Mouse (Mus musculus): ENCODE measurements around the gene Tcea3.

Tcea3 gene

DNA sequence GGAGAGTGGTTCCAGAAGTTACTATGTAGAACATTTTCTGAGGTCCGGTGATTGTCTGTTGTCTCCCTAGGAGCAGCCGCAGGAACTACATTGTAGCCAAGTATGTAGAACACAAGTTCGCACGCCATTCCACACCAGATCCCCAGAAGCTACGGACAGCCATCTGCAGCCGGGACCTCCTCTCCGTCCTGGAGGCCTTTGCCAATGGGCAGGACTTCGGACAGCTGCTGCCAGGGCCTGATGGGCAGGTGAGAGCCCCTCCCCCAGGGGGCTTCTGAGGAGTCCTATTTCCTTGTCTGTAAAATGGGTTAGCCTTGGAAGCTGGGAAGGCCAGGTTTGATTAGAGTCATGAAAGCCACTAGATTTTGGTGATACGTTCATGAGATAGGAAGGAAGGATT, 8.4 kb upstream of the Tcea3 start:
- no peak for DNase-seq (ENCODE audit: low spot score)

DNA sequence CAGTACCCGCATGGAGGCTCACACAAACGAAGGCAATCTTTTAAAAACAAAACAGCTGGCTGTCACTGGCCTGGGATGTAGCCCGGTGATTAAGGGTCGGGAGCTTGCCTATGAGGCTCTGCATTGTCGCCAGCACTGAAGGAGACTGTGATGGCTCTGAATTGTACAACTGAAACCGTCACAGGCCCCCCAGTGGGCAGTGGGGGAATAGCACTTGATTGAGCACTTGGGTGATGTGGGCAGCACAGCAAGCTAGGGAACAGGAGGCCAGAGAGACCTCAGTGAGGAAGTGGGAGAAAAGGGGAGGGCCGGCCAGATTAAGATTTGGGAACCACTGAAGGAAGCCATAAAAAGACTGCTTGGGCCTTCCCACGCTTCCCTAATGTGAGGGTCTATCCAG, 7.9 kb upstream of the Tcea3 start:
- DNase-seq (ENCODE audit: low spot score) = peak; percentile 87

DNA sequence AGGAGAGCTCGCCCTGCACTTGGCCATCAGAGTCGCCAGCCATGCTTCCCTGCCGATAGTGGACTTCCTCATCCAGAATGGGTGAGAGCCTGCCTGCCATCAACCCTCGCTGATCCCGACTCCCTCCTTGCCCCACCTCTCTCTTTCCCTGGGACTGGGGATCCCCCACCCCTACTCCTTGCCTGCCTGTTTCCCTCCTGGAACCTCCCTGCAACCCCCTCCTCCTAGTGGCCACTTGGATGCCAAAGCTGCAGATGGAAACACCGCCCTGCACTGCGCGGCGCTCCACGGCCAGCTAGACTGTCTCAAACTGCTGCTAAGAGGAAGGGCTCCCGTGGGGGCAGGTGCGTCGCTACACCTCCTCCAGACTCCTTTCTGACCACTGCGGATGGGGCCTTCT, 7.4 kb upstream of the Tcea3 start:
- no peak for DNase-seq (ENCODE audit: low spot score)

DNA sequence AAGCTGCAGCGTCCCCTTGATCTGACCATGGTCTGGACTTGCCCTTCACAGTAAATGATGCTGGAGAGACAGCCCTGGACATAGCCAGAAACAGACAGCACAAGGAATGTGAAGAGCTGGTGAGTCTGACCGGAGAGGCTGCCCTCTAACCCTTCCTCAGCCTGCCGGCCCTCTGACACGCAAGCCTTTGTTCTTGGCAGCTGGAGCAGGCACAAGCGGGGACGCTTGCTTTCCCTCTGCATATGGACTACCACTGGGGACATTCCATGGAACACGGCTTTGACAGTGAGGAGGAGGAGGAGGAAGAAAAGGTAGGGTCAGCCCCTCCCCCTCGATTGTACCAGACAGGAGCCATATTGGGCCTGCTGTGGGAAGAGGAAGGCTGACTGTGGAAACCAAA, 6.6 kb upstream of the Tcea3 start:
- no peak for DNase-seq (ENCODE audit: low spot score)

DNA sequence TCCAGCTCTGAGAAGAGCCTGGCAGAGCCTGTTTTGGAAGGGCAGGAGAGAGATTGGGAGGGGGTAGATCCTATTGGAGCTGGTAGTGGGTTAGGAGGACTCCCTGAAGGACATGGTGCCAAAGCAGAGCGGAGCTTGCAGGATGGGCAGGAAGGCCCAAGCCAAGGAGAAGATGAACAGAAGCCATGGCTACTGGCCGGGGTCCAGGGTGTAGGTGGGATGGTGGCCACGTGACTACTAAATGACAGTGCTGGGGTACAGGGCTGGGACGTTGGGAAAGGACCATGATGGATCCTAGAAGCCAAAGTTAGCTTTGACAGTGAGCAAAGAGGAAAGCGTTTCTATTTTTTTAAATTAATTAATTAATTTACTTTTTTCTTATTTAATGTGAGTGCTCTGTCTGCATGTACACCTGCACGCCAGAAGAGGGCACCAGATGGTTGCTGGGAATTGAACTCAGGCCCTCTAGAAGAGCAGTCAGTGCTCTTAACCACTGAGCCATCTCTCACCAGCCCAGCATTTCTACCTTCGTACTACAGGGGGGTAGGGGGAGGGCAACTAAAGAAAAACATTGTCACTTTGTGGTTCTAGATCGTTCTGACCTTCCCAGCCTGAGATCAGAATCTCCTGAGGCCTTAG, 5.3 kb upstream of the Tcea3 start:
- no peak for DNase-seq (ENCODE audit: low spot score)

DNA sequence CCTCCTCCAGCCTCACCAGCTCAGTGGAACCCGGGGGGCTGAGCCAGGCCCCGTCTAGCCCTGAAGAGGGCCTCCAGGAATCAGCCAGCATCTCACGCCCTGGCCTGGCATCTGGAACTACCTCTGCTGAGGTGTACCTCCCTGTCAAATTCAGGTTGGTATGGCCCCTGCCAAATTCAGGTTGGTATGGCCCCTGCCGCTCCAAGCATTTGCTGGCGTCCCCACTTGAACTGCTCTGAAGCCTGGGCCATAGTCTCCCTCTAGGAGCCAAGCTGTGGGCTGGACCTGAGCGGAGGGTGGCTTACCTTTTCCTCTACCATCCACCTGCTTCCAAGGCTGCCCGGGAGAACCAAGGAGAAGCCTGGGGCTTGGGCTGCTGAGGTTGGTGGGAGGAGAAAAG, 4.8 kb upstream of the Tcea3 start:
- DNase-seq (ENCODE audit: low spot score) = no peak

DNA sequence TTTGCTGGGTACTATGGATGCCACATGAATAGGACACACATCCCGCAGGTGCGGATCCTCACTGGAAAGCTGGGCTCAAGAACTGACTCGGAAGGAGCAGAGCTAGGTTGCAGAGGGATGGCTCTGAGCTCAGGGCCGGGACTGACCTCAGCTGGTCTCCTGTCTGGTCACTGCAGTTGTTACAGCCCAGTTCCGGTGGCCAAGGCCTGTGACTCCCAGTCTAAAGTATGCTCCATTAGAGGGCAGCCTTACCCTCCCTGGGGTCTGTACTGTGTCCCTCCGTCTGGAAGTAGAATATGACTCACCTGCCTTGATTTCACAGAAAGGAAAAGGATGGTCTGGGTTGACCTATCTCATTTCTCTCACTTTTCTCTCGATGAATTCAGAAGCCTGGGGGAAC, 3.3 kb upstream of the Tcea3 start:
- no peak for DNase-seq (ENCODE audit: low spot score)

DNA sequence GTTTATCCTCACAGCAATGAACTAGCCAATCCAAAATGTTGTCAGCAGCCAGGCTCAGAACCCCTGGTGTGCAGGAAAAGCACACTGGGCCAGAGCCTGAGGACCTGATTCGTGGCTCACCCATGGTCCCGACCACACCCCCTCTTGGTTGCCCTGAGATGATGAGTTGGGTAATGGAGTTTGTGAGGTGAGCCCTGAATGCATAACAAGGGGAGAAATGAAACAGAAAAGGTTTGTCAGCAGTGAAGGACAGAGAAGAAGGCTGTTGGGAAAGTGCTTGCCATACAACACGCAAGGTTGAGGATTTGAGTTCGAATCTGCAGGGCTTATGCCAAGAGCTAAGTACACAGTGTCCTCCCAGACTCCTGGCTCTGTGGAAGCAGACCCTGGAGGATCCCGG, 1.8 kb upstream of the Tcea3 start:
- no peak for DNase-seq (ENCODE audit: low spot score)

DNA sequence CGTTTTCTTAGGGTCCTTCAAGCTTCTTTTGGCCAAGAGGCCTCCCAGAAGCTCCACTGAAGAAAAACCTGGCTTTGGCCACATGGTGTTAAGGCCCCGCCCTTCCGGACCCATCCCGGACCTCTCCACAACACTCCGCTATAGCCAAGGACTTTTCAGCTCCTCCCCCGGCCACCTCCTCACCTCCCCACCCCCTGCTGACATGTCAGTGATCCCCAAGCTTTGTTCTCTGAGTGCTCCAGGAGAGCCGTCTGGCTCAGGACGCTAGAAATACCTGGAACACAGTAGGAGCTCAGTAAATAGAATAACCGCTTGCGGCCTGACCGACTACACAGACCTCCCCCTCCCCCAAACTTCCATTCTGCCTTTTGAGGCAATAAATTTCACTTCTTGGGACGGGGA, 960 bp upstream of the Tcea3 start:
- DNase-seq (ENCODE audit: low spot score) = no peak

DNA sequence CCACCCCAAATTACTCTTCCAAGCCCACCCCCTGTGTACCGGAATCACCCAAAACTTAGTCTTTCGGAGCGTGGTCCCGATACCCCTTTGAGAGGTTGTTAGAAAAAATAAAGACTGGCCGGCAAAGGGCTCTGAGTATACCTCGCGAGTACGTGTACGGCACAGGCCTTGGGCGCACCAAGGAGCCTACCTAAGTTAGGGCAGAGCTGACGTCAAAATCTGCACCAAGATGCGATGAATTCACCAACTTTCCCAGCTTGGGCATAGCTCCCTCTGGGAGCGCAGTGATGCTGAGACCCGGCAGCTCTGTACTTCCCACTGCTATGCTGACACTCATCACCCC, 172 bp upstream of the Tcea3 start:
- DNase-seq (ENCODE audit: low spot score) = no peak

DNA sequence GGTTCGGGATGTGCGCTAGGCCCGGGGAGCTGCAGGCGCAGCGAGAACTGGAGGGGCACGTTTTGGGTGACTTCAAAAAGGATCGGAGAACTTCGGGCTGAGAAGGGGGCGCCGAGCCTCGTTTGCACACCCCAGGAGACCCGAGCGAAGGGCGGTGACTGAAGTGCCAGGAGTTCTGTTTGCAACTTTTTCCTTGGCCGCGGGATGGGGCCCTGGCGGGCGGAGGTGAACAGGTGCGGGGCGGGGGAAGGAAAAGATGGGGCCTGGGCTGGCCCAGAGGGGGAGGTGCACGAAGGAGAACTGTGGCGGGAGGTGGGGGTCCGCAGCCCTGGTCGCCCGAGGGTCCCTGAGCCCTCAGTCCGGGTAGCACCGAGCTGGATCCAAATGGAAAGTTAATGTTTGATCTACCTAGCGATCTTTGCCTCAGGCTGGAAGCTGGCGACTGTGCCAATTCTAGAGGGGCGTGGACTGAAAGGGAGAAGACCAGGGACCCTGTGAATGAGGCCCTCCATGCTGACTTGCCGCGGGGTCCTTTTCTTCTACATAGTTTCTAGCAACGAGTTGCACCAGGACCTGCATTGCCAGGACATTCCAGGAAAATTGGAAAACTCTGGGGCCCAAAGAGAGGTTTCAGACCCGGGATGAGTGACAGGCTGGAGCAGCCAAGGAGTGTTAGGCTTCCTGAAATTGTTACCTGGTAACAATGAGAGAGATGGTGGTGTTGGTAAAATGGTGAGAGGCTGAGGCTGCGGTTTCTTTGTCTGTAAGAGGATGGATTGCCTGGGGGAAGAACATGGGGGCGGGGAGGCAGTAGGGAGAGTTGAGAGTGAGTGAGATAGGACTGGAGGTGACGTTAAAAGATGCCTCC, 1.2 kb downstream of the Tcea3 start:
- DNase-seq (ENCODE audit: low spot score) = no peak

DNA sequence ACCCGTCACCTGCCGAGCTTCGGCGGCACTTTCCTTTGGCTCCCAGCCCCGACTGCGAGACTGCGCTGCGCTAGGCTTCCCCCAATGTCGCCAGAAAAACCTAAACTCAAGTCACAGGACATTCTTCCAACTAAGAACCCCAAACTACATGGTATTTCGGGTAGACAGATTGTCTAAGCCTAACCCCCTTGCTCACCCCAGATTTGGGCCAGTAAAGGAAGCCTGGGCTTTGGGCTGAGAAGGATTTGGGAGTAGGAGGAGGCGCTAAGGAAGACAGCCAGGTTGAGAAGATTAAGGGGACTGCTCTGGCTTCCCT, 1.8 kb downstream of the Tcea3 start:
- no peak for DNase-seq (ENCODE audit: low spot score)

DNA sequence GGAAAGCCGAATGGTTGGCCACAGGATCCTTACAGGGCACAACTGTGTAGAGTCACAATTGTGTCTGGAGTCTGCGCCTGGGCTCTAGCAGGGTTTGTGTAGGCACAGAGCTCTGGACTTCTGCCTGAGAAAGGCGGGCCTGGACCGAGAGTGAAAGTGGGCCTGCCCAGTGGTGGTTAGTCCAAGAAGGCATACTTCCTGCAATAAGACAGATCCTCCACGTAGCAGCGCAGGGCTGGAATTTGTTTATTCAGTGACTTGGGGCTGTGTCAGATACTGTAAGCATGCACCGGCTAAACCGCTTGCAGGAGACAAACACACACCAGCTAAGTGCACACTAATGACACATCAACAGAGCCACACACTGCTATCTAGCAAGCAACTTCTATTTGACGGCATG, 2.3 kb downstream of the Tcea3 start:
- peak; percentile 51 for DNase-seq (ENCODE audit: low spot score)

DNA sequence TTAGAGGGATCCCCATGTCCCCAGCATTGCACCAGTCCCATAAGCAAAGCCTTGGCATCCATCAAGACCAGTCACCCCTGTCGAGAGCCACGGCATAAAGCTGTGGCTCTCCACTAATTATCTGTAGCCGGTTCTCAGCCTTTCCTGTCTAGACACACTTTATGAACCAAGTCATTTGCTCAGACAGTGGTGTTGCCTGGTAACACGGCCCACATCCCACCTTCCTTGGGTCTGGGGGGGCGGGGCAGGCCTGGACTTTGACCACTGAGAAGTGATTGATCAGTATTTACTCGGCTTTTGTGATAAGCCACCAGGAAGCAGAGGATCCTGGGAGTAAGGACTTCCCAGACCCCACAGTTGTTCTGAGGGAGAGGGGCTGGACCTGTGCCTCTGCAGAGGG, 8.4 kb downstream of the Tcea3 start:
- DNase-seq (ENCODE audit: low spot score) = no peak

DNA sequence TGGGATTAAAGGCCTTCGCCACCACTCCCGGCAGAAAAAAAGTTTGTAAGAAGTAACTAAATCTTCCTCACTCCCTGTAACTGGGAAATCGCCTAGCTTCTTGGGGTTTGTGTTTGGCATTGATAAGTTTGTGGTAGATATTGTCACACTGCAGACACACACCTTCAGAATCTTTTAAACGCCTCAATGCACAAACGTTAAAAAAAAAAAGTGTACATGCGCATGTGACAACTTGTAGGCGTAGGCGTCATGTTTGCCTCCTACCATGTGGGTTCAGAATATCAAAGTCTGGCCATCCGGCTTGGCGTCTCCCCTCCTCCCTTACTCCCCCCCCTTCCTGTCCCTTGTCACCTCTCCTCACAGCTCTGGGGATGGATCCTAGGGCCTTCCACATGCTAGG, 9.2 kb downstream of the Tcea3 start:
- DNase-seq (ENCODE audit: low spot score) = no peak

DNA sequence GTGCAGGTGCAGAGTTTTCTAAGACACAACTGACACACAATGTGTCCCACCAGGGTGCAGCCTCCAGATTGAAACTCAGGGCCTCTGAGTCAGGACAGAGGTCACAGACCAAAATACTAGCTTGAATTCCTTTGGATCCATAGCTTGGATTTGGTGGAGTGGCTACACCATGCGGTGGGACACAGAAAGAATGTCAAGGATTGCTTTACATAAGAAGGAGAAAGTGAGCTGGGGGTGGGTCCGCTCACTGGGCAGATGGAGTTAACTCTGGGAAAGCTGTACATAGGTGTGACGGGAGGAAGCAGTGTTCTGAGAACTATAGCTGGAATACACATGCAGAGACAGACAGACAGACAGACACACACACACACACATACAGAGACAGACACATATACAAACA, 12.4 kb downstream of the Tcea3 start:
- DNase-seq (ENCODE audit: low spot score) = no peak

DNA sequence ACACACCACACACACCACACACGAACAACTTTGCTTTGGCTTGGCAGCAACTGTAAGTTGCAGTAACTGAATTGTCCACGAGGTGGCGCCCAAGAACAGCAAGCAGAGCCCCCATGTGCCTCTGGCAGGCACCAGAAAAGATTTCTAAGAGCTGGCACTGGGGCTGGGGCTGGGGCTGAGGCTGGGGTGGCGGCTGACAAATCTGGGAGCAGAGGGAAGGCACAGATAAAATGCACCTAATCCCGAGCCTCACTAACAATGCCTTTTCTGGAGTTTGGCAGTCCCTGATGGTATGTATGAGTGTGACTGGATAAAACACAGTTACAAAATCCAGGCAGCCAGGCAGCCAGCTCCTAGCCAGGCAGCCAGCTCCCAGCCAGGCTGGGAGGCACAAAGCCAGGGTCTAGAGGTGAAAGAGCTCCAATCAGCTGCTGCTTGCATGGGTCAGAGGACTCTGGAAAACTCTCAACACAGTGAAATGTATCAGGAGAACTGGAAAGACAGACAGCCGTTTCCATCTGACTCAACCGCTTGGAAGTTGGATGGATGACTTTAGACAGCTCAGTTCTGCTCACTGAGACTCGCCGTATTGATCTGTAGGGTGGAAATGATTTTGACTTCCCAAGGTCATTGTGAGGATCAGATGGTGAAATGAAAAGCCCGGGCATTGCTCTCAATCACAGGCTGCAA, 13.1 kb downstream of the Tcea3 start:
- DNase-seq (ENCODE audit: low spot score) = peak; percentile 95

DNA sequence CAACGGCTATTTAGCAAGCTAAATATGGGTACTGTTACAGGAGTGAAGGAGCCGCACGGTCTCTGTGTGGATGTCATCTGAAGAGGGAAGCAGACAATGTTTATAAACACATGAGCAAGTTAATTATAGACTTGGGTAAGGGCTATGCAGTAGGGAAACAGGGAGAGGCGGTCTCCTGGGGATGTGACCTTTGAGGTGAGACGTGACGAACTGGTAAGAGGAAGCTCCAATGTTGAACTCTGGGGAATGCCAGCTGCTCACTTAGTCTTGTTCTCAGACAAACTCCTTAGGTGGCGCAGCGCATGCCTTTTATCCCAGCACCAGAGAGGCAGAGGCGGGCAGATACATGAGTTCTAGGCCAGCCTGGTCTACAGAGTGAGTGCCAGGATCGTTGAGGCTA, 14.4 kb downstream of the Tcea3 start:
- no peak for DNase-seq (ENCODE audit: low spot score)

DNA sequence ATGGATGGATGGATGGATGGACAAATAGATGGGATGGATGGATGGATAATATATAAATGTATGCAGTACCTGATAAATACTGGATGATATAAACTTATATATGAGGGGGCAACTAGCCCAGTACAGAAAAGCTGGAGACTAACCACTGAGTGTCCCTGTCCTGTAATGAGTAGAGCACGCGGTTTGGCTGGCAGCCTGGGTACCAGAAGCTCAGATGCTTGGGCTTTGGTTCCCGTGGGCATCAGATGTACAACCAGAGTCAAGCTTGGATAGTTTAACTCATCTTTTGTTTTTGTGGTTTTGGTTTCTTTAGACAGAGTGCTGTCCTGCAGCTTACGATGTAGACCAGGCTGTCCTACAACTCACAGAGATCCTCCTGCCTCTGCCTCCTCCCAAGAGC, 16.0 kb downstream of the Tcea3 start:
- DNase-seq (ENCODE audit: low spot score) = no peak

DNA sequence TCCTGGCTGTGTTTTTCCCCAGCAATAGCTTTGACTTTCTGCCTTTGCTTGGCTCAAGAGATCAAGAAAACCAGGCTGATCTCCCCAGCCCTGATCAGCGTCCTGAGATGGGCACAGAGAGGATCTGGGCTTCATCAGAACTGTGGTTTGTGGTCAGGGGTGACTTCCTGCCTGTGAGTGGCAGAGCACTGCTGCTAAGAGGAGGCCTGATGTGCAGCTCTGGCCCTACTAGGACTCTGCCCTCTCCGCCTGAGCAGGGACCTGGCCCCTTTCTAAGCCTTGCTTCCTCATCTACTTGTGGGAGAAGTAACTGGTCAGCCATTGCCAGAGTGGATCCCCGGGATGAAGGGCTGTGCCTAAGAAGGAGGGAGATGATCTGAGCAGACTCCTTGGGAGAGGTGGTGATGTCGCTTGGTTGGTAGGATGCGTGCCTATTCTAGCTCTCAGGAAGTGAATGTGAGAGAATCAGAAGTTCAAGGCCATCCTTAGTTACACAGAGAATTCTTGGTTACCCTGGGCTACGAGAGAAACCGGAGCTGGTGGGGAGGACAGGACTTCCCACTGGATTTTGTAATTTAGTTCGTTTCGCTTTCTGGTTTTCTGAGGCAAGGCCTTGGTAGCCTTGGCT, 19.3 kb downstream of the Tcea3 start:
- DNase-seq (ENCODE audit: low spot score) = no peak

DNA sequence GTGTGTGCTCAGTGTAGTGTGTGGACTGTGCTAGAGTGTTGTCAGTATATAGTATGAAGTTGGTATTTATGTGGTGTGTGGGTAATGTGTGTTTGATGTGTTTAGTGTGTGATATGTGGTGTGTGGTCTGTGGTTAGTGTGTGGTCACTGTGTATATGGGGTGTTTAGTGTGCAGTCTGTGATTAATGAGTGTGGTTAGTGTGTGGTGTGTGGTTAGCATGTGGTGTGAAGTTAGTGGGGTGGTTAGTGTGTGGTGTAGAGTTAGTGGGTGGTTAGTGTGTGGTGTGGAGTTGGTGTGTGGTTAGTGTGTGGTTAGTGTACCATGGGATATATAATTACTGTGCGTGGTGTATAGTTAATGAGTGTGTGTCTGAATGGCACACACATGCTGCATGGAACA, 21.4 kb downstream of the Tcea3 start:
- DNase-seq (ENCODE audit: low spot score) = no peak

DNA sequence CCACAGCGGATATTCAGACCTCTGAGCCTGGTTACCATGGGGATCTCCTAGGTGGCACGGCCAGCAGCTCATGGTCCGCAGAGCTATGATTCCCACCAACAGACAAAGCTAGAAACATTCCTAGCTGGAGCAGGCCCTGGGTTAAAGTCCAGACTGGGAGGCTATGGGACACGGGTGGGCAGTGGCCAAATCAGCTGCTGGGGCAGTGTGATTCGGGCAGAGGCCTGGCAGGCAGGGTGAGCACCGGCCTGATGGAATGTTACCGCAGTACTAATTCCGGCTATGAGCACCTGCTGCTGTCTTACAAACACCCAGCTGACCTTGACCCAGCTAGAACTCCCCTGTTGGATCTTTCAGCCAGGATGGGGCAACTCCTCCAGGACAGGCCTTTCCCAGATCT, 23.1 kb downstream of the Tcea3 start:
- no peak for DNase-seq (ENCODE audit: low spot score)

DNA sequence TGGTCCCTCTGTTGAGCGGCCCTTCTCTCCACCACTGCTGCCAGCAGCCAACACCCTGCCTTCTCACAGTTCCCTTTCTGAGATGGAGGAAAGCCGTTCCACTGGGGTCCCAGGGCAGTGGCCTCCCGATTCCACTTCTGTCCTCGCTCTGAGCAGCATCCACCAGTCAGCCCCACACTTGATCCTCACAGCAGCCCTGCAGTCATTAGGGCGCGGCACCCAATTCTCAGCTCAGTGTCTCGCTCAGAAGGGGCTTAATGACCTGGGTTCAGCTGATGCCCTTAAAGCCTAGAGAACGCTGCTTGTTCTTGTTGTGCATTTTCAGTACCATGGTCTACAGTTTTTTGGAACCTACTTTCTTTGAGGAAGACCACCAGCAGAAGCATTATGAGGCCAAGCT, 33.6 kb downstream of the Tcea3 start:
- DNase-seq (ENCODE audit: low spot score) = no peak

Data from testis, postnatal 10 days (tissue).